Mouse (Mus musculus): Measurements from ENCODE around the gene Btbd16.

- TF ChIP-seq CTCF (IDR thresholded peaks at IDR 0.05) (no peak), POLR2A (IDR thresholded peaks at IDR 0.05; ENCODE audit: insufficient read depth, low read depth, low read length) (no peak)
These were observed 73.4 kb downstream of the Btbd16 start for GRCm38 (mm10) chr7:130847164-130847718.

Measured in heart, adult 2 months (tissue).